Mouse (Mus musculus) stomach, postnatal 0 days (tissue): ENCODE measurements at regions not wholly inside any gene's neighbourhood (a gene's known extent, or its start where the extent isn't known, plus 50 kb on each side); places are given as distances from the start of the nearest gene placed in this dataset.

Source experiments
- CTCF ChIP-seq: IDR thresholded peaks from 2 replicates; pipeline ENCODE4 v1.5.1; 2016; ENCODE audit warnings: antibody characterized with exemption, low read depth, mild to moderate bottlenecking, moderate library complexity
- EP300 ChIP-seq: optimal IDR thresholded peaks from 2 replicates; pipeline ENCODE3; 2016; ENCODE audit warnings: antibody characterized with exemption

DNA sequence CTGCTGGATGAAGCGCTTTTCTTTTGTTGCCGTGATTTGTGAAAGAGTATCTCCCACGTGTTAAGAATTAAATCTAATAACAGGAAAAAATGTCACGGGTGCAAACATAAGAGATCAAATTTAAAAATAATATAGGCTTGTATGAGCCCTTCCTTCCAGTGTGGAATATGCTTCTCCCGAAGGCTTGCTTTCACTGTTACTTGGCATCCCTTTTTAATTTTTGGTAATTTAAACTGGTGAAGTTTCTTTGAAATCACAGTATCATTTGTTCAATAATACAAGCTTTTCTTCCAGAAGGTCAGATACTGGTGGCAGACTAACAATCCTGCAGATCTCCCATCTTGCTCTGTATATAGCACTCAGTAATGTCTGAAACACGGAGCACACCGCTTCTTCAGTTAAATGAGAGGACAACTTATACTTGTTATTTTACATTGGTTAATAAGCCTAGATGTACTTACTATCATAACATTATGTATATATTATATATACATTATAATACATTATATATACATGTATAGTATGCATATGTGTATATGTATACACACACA is 98.2 kb downstream of the Plk2 start:
- TF ChIP-seq EP300 (no peak), CTCF (no peak)
